Mouse (Mus musculus) adrenal gland, postnatal 4 days (tissue): ENCODE results near the gene Tead3. TPM values are rescaled to one million over a fixed set of nuclear protein-coding genes. Genes with fewer than 3 reads are reported as not detected.

Experiments
- DNase-seq, 2 experiments: peaks; one replicate each; pipeline ENCODE4 v3.0.0; 2021 to 2022; ENCODE audit warnings: low spot score in 2 of 2, mixed read lengths in 2 of 2
- total RNA-seq, 2 experiments: library from RNA; stranded (reverse); gene quantifications; 2 replicates each; pipeline ENCODE4 v1.2.3; 2021

The Tead3 gene
- total RNA-seq, 2 experiments from 2014 or later = 23.8 to 27.5 TPM

DNA sequence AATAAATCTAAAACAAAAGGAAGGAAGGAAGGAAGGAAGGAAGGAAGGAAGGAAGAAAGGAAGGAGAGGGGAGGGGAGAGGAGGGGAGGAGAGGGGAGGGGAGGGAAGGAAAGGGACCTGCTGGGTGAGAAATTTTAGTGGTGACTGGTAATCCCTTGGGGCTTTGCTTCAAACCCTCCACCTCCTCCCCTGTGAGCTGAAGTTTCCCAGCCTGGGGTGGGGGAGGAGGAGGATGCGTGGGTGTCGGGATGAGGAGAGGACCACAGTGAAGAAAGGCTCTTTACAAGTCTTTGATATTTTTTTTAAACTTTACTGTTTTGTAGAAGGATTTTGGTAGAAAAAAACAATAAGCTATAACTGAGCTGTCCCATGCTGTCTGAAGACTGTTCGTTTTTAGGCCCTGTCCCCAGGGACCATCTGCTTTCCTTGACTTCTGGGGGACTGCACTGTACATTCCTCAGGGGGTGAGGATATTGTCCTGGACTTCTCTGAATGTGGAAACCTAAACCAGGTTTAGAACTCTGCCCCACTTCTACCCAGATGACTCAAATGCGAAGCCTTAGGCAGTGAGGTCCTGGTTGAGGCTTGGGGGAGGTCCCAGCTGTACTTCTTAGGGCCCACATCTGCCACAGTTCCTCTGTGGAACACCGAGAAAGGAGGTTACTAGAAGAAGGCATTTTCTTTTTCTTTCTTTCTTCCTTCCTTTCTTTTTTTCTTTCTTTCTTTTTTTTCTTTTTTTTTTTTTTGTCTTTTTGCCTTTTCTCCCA is 39.1 kb downstream of the Tead3 start:
- no peak for DNase-seq

GRCm38 (mm10) chr17:28310831-28311230 is 39.8 kb downstream of the Tead3 start:
- DNase-seq = no peak

- DNase-seq = peak; percentile 62 to 78
Observed at GRCm38 (mm10) chr17:28308297-28309195, 42.1 kb downstream of the Tead3 start.

DNA sequence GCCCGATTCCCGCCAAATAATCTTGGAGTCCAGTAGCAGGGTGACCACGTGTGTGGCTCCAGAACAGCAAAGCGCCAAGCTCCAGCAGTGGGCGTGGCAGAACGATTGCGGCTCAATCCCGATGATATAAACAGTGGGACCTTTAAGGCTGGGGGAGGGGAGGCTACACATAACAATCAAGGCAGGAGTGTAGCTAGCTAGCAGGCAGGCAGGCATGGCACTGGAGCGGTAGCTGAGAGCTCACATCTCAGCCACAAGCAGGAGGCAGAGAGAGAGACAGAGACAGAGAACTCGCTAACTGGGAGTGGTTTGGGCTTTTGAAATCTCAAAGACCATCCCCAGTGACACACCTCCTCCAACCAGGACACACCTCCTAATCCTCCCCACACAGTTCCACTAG is 45.4 kb downstream of the Tead3 start:
- DNase-seq = no peak

DNA sequence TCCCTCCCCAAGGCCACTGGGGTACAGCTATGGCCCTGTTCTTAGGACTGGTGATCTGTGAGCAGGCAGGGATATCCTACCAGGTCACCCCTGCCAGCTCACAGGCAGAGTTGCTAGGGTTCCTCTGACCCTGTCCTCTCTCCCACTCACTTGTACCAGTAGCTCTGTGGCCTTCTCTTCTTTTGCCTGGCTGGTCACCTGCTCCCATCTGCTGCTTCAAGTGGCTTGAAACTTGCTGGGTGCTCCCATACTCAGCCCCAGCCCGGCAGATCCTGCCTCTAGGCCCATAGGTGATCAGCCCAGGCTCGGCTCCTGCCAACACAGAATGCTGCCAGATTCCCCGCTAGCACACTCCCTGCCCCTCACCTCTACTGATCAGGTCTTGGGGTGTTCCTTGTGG is 49.8 kb downstream of the Tead3 start:
- DNase-seq = no peak

- DNase-seq = no peak
Observed at GRCm38 (mm10) chr17:28300323-28300722, 50.3 kb downstream of the Tead3 start.

DNA sequence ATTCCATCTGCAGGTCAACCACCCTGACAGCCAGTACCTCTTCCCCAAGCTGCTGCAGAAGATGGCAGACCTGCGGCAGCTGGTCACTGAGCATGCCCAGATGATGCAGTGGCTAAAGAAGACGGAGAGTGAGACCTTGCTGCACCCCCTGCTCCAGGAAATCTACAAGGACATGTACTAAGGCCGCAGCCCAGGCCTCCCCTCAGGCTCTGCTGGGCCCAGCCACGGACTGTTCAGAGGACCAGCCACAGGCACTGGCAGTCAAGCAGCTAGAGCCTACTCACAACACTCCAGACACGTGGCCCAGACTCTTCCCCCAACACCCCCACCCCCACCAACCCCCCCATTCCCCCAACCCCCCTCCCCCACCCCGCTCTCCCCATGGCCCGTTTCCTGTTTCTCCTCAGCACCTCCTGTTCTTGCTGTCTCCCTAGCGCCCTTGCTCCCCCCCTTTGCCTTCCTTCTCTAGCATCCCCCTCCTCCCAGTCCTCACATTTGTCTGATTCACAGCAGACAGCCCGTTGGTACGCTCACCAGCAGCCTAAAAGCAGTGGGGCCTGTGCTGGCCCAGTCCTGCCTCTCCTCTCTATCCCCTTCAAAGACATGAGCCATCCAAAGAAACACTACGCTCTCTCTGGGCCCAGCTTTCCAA is 50.8 kb downstream of the Tead3 start:
- no peak for DNase-seq

- no peak for DNase-seq
Observed at GRCm38 (mm10) chr17:28298888-28299287, 51.7 kb downstream of the Tead3 start.

DNA sequence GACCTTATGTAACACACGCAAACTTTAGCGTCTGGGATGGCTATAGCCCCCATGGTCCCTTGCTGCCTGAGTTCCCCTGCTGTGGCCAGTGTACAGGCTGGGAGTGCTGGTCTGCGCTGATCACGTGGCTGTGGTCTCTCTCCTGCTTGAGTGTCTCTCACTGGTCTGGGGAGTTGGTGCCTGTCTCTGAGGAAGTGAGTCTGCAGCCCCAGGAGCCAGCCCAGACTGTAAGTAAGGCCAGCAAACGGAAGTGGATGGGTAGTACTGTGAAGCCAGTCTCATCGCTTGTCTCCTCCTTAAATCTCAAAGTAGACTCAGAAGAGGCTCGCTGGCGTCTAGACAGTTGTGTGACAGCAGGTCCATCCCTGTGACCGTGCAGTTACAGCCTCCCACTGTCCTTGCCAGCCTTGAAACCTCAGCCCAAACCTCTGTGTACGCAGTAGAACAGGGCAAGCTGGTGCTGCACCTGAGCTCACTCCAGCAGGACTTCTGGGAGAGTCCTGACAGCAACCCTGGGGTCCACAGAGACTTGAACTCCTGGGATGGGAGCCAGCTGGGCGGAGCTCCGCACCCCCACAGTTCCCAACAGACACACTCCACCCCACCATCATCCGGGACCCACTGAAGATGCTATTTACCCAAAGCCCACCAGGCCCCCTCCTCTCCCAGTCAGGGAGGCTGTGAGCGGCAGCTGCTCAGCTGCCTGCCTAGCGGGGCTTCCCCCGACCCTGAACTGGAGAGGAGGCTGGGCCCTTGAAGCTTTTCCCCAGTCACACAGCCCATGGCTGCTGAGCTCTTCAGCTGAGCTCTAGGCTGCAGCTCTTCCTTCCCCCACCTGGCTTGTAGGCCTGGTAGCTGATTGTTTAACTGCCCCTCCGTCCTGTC is 55.9 kb downstream of the Tead3 start:
- DNase-seq = no peak

DNA sequence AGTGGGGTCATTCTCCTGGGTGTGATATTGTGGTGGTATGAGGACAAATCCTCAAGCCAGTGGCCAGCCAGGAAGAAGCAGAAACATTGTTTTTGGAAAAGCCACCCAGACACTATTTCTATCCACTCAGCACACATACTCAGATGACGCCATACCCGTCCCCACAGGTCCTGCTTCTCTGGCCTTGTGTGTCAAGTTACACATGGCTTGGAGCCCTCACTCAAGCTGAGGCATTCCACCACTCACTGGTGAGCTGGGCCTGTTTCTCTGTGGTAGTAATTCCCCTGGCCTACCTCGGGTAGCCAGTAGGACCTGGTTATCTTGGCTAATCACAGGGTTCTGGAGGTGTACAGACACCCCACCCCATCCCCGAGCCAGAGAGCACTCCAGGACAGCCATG is 56.9 kb downstream of the Tead3 start:
- no peak for DNase-seq

- no peak for DNase-seq
Observed at GRCm38 (mm10) chr17:28291346-28291745, 59.3 kb downstream of the Tead3 start.

- no peak for DNase-seq
Observed at GRCm38 (mm10) chr17:28290671-28291070, 59.9 kb downstream of the Tead3 start.

GRCm38 (mm10) chr17:28290262-28290661 is 60.4 kb downstream of the Tead3 start:
- peak; percentile 59 to 77 for DNase-seq

DNA sequence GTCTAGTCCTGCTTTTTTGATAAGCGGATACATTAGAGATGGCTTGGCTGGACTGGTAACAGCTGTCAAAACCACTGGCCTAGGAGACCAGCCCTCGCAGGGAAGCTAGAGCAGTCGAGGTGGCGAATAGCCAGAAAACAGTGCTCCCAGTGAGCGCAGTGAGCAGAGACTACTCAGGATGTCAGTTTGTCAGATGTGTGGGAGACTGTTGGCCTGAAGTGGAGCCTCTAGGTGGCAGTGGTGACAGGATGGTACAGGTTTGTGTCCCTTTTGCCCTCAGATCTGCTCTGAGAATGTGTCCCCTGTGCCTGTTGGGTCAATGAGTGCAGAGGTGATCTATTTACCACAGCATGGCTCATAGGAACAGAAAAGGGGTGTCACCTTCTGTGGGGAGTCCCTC is 62.6 kb downstream of the Tead3 start:
- DNase-seq = no peak

- no peak for DNase-seq
Observed at GRCm38 (mm10) chr17:28287578-28287977, 63.0 kb downstream of the Tead3 start.

DNA sequence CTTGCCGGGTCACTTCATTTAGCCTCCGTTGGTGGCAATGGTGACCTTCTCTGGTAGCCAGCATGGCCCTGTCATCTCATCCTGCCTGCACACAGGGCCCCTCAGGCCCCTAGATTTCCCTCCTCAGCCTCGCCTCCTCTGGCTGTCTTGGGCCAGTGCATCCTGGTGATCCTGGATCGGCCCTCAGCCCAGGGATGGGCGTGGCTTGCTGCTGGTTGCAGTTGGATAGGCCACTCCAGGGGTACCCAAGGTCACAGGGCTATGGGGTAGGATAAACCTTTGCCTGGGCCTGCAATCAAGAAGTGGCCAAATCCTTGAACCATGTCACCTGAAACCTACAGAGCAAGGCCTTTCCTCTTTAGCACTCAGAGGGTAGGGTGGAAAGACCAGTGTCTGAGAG is 63.7 kb downstream of the Tead3 start:
- DNase-seq = no peak

GRCm38 (mm10) chr17:28286133-28286532 is 64.5 kb downstream of the Tead3 start:
- DNase-seq = no peak

- DNase-seq = no peak
Observed at GRCm38 (mm10) chr17:28283199-28283598, 67.4 kb downstream of the Tead3 start.

DNA sequence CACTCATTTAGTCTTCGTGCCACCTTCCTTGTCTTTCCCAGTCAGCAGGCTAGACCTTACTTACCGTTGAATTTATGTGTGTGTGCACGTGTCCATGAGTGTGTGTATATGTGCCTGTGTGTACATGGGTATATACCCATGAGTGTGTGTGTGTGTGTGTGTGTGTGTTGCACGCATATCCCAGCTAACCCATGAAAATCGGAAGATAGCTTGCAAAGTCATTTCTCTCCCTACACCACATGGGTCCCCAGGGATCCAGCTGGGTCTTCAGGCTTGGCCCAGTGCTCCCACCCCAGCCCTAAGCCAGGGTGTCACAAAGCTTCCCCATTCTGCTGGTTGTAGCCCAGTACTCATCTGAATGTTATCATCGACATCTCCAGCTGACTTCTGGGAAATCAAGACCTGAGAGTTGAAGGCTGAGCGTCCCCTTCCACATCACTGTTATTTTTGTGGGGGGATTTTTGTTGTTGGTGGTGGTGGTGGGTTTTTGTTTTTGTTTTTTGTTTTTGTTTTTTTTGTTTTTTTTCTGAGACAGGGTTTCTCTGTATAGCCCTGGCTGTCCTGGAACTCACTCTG is 68.7 kb downstream of the Tead3 start:
- DNase-seq = no peak
